Mouse (Mus musculus) liver, embryonic 11.5 days (tissue): Measurements from ENCODE around the gene Wwc1. TPM values are rescaled to one million over a fixed set of nuclear protein-coding genes. Genes with fewer than 3 reads are reported as not detected.

Experiments
- ATAC-seq: fragments of 200-750 bp; cut with Nextera tagmentation; replicated peaks from 2 replicates; pipeline ENCODE4 v1.8.0; 2017; ENCODE audit warnings: moderate number of reproducible peaks, mild to moderate bottlenecking, moderate TSS enrichment, moderate library complexity; ENCODE audit not compliant: low FRiP score
- DNase-seq: peaks from one replicate; pipeline ENCODE4 v3.0.0-alpha.2; 2017; ENCODE audit warnings: low spot score
- H3K27ac ChIP-seq: fragments of 300-500 bp; sonication (generic); 2 replicates; pipeline ENCODE4 v1.5.1; 2014; ENCODE audit warnings: mild to moderate bottlenecking, low read depth, low read length, control low read depth
- H3K27me3 ChIP-seq: fragments of 300-500 bp; sonication (generic); replicated peaks from 2 replicates; pipeline ENCODE4 v1.6.1; 2014; ENCODE audit warnings: low read length, mixed read lengths; ENCODE audit not compliant: control insufficient read depth, insufficient read depth
- H3K36me3 ChIP-seq: fragments of 300-500 bp; sonication (generic); 2 replicates; pipeline ENCODE4 v1.6.1; 2014; ENCODE audit warnings: mild to moderate bottlenecking, low read length, moderate library complexity, mixed read lengths; ENCODE audit not compliant: control insufficient read depth, insufficient read depth
- H3K4me1 ChIP-seq: fragments of 300-500 bp; sonication (generic); replicated peaks from 2 replicates; pipeline ENCODE4 v1.6.1; 2014; ENCODE audit warnings: low read length, mixed read lengths; ENCODE audit not compliant: control insufficient read depth, insufficient read depth
- H3K4me2 ChIP-seq: fragments of 300-500 bp; sonication (generic); 2 replicates; pipeline ENCODE4 v1.6.1; 2014; ENCODE audit warnings: mild to moderate bottlenecking, control low read depth, moderate library complexity
- H3K4me3 ChIP-seq: fragments of 300-500 bp; sonication (generic); 2 replicates; pipeline ENCODE4 v1.5.1; 2014; ENCODE audit warnings: low read depth, low read length, control low read depth
- H3K9ac ChIP-seq: fragments of 300-500 bp; sonication (generic); 2 replicates; pipeline ENCODE4 v1.6.1; 2014; ENCODE audit warnings: low read depth, low read length, control low read depth
- H3K9me3 ChIP-seq: fragments of 300-500 bp; sonication (generic); 2 replicates; pipeline ENCODE4 v1.6.1; 2016; ENCODE audit warnings: low read length, inconsistent platforms, mixed read lengths; ENCODE audit not compliant: control insufficient read depth
- WGBS: fragments of 180-500 bp; shearing (Covaris S2); extraction: QIAGEN DNeasy Blood & Tissue Kit; methylation state at CpG from one replicate; pipeline ENCODE4 v1.1.7; 2014; 5-methylcytosine and 5-hydroxymethylcytosine counted together
- polyA plus RNA-seq: library from polyadenylated mRNA; unstranded; fragments of >200 nt; fragmentation: Nextera tagmentation; extraction: Ambion mirVana; gene quantifications from 2 replicates; pipeline ENCODE4 v1.2.1, GENCODE M21; 2014

The Wwc1 gene
- polyA plus RNA-seq, 1 experiment from 2014 or later: 4.1 TPM

DNA sequence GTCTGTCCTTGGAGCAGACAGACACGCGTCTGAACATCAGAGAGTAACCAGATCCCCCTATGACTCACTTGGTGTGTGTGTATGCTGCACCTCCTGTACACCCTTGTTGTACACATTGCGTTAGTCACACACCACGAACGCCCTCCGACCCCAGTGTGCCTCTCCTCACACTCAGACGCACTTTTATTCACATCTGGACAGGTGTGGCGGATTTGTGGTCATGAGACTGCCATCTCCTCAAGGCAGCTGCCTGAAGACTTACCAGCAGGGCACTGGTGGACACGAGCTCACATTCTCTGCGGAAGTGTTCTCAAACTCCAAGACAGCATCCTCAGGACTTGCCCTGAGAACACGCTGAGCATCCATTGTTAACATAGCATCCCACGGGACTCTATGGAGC lies 17.7 kb upstream of the Wwc1 start:
- no peak for ATAC-seq
- Histone ChIP-seq H3K4me3 (no peak overlapping the region), H3K27ac (no peak overlapping the region), H3K4me2 (no peak overlapping the region), H3K36me3 (no peaks in the 10 kb centered on the region), H3K9me3 (no peaks in the 10 kb centered on the region), H3K9ac (no peak overlapping the region), H3K4me1 (peaks cover 5% of the 10 kb centered on the region; the same call in 1 of the 2 replicates), H3K27me3 (peaks cover 8% of the 10 kb centered on the region)
- no peak for DNase-seq
- 76% methylated on average over 12 of the region's 12 CpGs for WGBS

GRCm38 (mm10) chr11:35995310-35995709 lies 15.0 kb upstream of the Wwc1 start:
- Histone ChIP-seq H3K27ac (no peak overlapping the region), H3K9ac (no peak overlapping the region), H3K4me2 (no peak overlapping the region), H3K4me1 (no peaks in the 10 kb centered on the region), H3K9me3 (no peaks in the 10 kb centered on the region), H3K4me3 (no peak overlapping the region), H3K27me3 (no peaks in the 10 kb centered on the region), H3K36me3 (no peaks in the 10 kb centered on the region)
- ATAC-seq (no peak), DNase-seq (no peak)

DNA sequence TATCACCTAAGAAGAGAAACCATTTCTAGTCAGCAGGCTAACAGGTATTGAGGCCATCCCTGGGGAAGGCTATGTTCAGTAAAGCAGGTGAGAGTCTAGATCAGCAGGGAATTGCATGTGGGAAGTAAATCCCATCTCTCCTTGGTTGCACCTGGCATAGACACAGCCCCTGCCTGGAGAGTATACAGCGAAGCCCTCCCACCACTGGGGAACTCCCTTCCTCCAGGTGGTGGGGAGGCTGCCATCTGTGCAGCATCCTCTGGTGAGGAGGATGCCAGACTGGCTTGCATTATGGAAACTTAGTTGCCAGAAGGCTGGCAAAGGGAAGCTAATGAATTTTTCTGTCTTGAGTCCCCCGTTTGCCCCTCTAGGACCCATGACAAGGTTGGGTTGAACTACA lies 11.5 kb upstream of the Wwc1 start:
- no peak for DNase-seq
- Histone ChIP-seq H3K27ac (no peak overlapping the region), H3K4me1 (no peaks in the 10 kb centered on the region), H3K4me2 (no peak overlapping the region), H3K27me3 (peaks cover 2% of the 10 kb centered on the region; the same call in 1 of the 2 replicates), H3K4me3 (no peak overlapping the region), H3K9me3 (no peaks in the 10 kb centered on the region), H3K36me3 (no peaks in the 10 kb centered on the region), H3K9ac (no peak overlapping the region)
- ATAC-seq: no peak
- WGBS: 77% methylated on average over 2 of the region's 2 CpGs

- H3K27ac ChIP-seq: no peak overlapping the region
- no peaks in the 10 kb centered on the region for H3K36me3 ChIP-seq
- no peak overlapping the region for H3K4me2 ChIP-seq
- 73% methylated on average over 4 of the region's 4 CpGs for WGBS
- 0 out of 2 replicates have a peak, but pooled peaks cover 3% of the 10 kb centered on the region for H3K4me1 ChIP-seq
- DNase-seq (no peak), ATAC-seq (no peak)
- peaks cover 7% of the 10 kb centered on the region for H3K27me3 ChIP-seq
- no peaks in the 10 kb centered on the region for H3K9me3 ChIP-seq
- no peak overlapping the region for H3K4me3 ChIP-seq
- no peak overlapping the region for H3K9ac ChIP-seq
Measured at GRCm38 (mm10) chr11:35989967-35990366, 9.6 kb upstream of the Wwc1 start.

- Histone ChIP-seq H3K36me3 (no peaks in the 10 kb centered on the region), H3K9me3 (no peaks in the 10 kb centered on the region), H3K27ac (no peak overlapping the region), H3K27me3 (peaks cover 21% of the 10 kb centered on the region), H3K9ac (no peak overlapping the region), H3K4me3 (no peak overlapping the region), H3K4me1 (0 out of 2 replicates have a peak, but pooled peaks cover 3% of the 10 kb centered on the region), H3K4me2 (peak overlapping the region; percentile 48)
- ATAC-seq: no peak
- no peak for DNase-seq
- 1% methylated on average over 19 of the region's 19 CpGs for WGBS
Measured at GRCm38 (mm10) chr11:35985841-35986393, 5.6 kb upstream of the Wwc1 start.

DNA sequence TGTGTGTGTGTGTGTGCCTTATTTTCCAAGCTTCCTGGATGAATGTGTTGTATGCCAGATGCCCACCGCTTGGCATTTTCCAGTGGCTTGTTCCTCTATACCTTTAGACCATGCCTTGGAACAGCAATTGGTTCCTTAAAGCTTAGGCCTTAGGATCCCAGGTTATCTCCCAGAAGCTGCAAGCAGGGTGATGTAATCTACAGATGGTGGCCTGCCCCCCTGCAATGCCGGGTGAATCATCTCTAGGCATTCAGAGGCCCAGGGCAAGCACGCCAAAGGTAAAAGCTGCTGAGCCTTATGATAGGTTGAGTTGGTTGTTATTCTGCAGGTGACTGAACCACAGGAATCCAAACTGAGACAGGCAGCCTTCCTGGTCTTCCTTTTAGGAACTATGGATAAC lies 2.4 kb upstream of the Wwc1 start:
- H3K4me2 ChIP-seq: no peak overlapping the region
- 80% methylated on average over 3 of the region's 3 CpGs for WGBS
- peaks cover 52% of the 10 kb centered on the region for H3K27me3 ChIP-seq
- H3K36me3 ChIP-seq: no peaks in the 10 kb centered on the region
- H3K4me3 ChIP-seq: no peak overlapping the region
- H3K4me1 ChIP-seq: 0 out of 2 replicates have a peak, but pooled peaks cover 5% of the 10 kb centered on the region
- no peak overlapping the region for H3K9ac ChIP-seq
- H3K9me3 ChIP-seq: no peaks in the 10 kb centered on the region
- H3K27ac ChIP-seq: no peak overlapping the region
- no peak for ATAC-seq
- no peak for DNase-seq

GRCm38 (mm10) chr11:35979733-35980410 lies 455 bp downstream of the Wwc1 start:
- peaks cover 51% of the 10 kb centered on the region for H3K27me3 ChIP-seq
- no peak overlapping the region for H3K27ac ChIP-seq
- H3K4me3 ChIP-seq: peak overlapping the region; percentile 64
- H3K4me1 ChIP-seq: 0 out of 2 replicates have a peak, but pooled peaks cover 2% of the 10 kb centered on the region
- H3K9ac ChIP-seq: peak overlapping the region; percentile 55
- WGBS: 1% methylated on average over 58 of the region's 66 CpGs
- DNase-seq (peak; percentile 46), ATAC-seq (peak; percentile 24; the same call in 1 of the 2 replicates)
- no peaks in the 10 kb centered on the region for H3K9me3 ChIP-seq
- H3K4me2 ChIP-seq: peak overlapping the region; percentile 71
- no peaks in the 10 kb centered on the region for H3K36me3 ChIP-seq

- H3K9me3 ChIP-seq: no peaks in the 10 kb centered on the region
- 5% methylated on average over 12 of the region's 12 CpGs for WGBS
- peak overlapping the region; percentile 71 for H3K4me2 ChIP-seq
- no peak for ATAC-seq
- H3K4me1 ChIP-seq: 0 out of 2 replicates have a peak, but pooled peaks cover 2% of the 10 kb centered on the region
- peak overlapping the region; percentile 64 for H3K4me3 ChIP-seq
- no peak overlapping the region; the same call in 1 of the 2 replicates for H3K27ac ChIP-seq
- no peak for DNase-seq
- H3K9ac ChIP-seq: peak overlapping the region; percentile 55; the same call in 1 of the 2 replicates
- peaks cover 50% of the 10 kb centered on the region for H3K27me3 ChIP-seq
- H3K36me3 ChIP-seq: no peaks in the 10 kb centered on the region
Measured at GRCm38 (mm10) chr11:35979266-35979732, 1.0 kb downstream of the Wwc1 start.

DNA sequence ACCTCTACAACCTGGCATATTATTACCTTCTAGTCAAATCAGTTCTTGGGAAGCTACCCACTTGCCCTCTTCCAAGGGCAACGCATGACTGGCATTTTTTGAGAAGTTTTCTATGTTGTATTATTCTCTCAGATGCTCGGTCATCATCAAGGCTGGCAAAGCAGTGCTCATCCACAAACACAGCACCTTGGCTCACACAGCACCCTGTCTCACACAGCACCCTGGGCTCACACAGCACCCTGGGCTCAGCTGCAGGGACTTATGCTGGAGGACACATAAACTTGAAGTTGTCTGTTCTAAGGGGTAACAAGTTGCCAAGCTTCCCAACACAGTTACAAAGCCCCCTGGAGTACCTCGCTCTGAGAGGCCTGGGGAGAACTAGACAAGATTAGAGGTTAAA lies 2.5 kb downstream of the Wwc1 start:
- peaks cover 50% of the 10 kb centered on the region for H3K27me3 ChIP-seq
- H3K36me3 ChIP-seq: no peaks in the 10 kb centered on the region
- H3K4me2 ChIP-seq: no peak overlapping the region
- H3K9ac ChIP-seq: no peak overlapping the region
- H3K4me1 ChIP-seq: 0 out of 2 replicates have a peak, but pooled peaks cover 2% of the 10 kb centered on the region
- 73% methylated on average over 3 of the region's 3 CpGs for WGBS
- DNase-seq: no peak
- no peak overlapping the region for H3K27ac ChIP-seq
- H3K9me3 ChIP-seq: no peaks in the 10 kb centered on the region
- ATAC-seq: no peak
- H3K4me3 ChIP-seq: no peak overlapping the region
